Mouse (Mus musculus): ENCODE measurements around the gene Cd151. TPM values are rescaled to one million over a fixed set of nuclear protein-coding genes. Genes with fewer than 3 reads are reported as not detected.
A peak's percentile ranks its signal among the peaks of the same experiment; 100 is the strongest.

Cd151 gene
- total and polyA plus RNA-seq, 2 experiments from 2014 or later: 16.1 to 79.4 TPM

GRCm38 (mm10) chr7:141466607-141467148, 514 bp upstream of the Cd151 start:
- Histone ChIP-seq H3K9me3 (ENCODE audit: low read length) (no peaks in the 10 kb centered on the region), H3K27ac (peak overlapping the region; percentile 86; the same call in 1 of the 2 replicates), H3K27me3 (ENCODE audit: insufficient read depth, low read length) (peaks cover 20% of the 10 kb centered on the region), H3K9ac (replicated peaks; ENCODE audit: low read length) (peak overlapping the region; percentile 69), H3K4me2 (ENCODE audit: low read depth, low read length) (peak overlapping the region; percentile 74), H3K4me3 (ENCODE audit: low read length) (peak overlapping the region; percentile 55), H3K4me1 (ENCODE audit: insufficient read depth, low read length) (peaks cover 20% of the 10 kb centered on the region; the same call in 1 of the 2 replicates), H3K36me3 (ENCODE audit: insufficient read depth, low read length) (peaks cover 3% of the 10 kb centered on the region; the same call in 1 of the 2 replicates)
- no peak for ATAC-seq
- WGBS: 63% methylated on average over 10 of the region's 10 CpGs
- DNase-seq (ENCODE audit: low spot score): no peak
- TF ChIP-seq CTCF (IDR thresholded peaks at IDR 0.05; ENCODE audit: low read depth): no peak

GRCm38 (mm10) chr7:141468164-141468521, 951 bp downstream of the Cd151 start:
- H3K27me3 ChIP-seq (ENCODE audit: insufficient read depth, low read length): peaks cover 18% of the 10 kb centered on the region
- ATAC-seq (no peak), DNase-seq (ENCODE audit: low spot score) (no peak)
- peak overlapping the region; percentile 74 for H3K4me2 ChIP-seq (ENCODE audit: low read depth, low read length)
- peaks cover 20% of the 10 kb centered on the region; the same call in 1 of the 2 replicates for H3K4me1 ChIP-seq (ENCODE audit: insufficient read depth, low read length)
- no peaks in the 10 kb centered on the region for H3K9me3 ChIP-seq (ENCODE audit: low read length)
- H3K36me3 ChIP-seq (ENCODE audit: insufficient read depth, low read length): peaks cover 12% of the 10 kb centered on the region
- peak overlapping the region; percentile 69 for H3K9ac ChIP-seq (replicated peaks; ENCODE audit: low read length)
- WGBS: 22% methylated on average over 5 of the region's 5 CpGs
- no peak for TF ChIP-seq CTCF (IDR thresholded peaks at IDR 0.05; ENCODE audit: low read depth)
- H3K27ac ChIP-seq: peak overlapping the region; percentile 86
- H3K4me3 ChIP-seq (ENCODE audit: low read length): peak overlapping the region; percentile 55

GRCm38 (mm10) chr7:141468522-141469211, 1.5 kb downstream of the Cd151 start:
- peaks cover 23% of the 10 kb centered on the region for H3K4me1 ChIP-seq (ENCODE audit: insufficient read depth, low read length)
- H3K27me3 ChIP-seq (ENCODE audit: insufficient read depth, low read length): peaks cover 13% of the 10 kb centered on the region
- DNase-seq (ENCODE audit: low spot score) (peak; percentile 81), ATAC-seq (peak; percentile 73)
- peak; percentile 66 for TF ChIP-seq CTCF (IDR thresholded peaks at IDR 0.05; ENCODE audit: low read depth)
- peak overlapping the region; percentile 86 for H3K27ac ChIP-seq
- H3K4me3 ChIP-seq (ENCODE audit: low read length): peak overlapping the region; percentile 55
- no peaks in the 10 kb centered on the region for H3K9me3 ChIP-seq (ENCODE audit: low read length)
- H3K4me2 ChIP-seq (ENCODE audit: low read depth, low read length): peak overlapping the region; percentile 74
- 11% methylated on average over 8 of the region's 8 CpGs for WGBS
- peaks cover 12% of the 10 kb centered on the region for H3K36me3 ChIP-seq (ENCODE audit: insufficient read depth, low read length)
- H3K9ac ChIP-seq (replicated peaks; ENCODE audit: low read length): peak overlapping the region; percentile 69

- Histone ChIP-seq H3K36me3 (ENCODE audit: insufficient read depth, low read length) (peaks cover 12% of the 10 kb centered on the region), H3K9ac (replicated peaks; ENCODE audit: low read length) (peak overlapping the region; percentile 69; the same call in 1 of the 2 replicates), H3K27me3 (ENCODE audit: insufficient read depth, low read length) (0 out of 2 replicates have a peak, but pooled peaks cover 8% of the 10 kb centered on the region), H3K4me3 (ENCODE audit: low read length) (peak overlapping the region; percentile 15), H3K27ac (peak overlapping the region; percentile 86; the same call in 1 of the 2 replicates), H3K4me2 (ENCODE audit: low read depth, low read length) (peak overlapping the region; percentile 74), H3K9me3 (ENCODE audit: low read length) (no peaks in the 10 kb centered on the region), H3K4me1 (ENCODE audit: insufficient read depth, low read length) (peaks cover 30% of the 10 kb centered on the region)
- DNase-seq (ENCODE audit: low spot score): no peak
- no peak for TF ChIP-seq CTCF (IDR thresholded peaks at IDR 0.05; ENCODE audit: low read depth)
- no peak for ATAC-seq
- 55% methylated on average over 6 of the region's 6 CpGs for WGBS
Measured at GRCm38 (mm10) chr7:141469352-141469751, 2.2 kb downstream of the Cd151 start.

GRCm38 (mm10) chr7:141469901-141470636, 2.9 kb downstream of the Cd151 start:
- Histone ChIP-seq H3K36me3 (ENCODE audit: insufficient read depth, low read length) (peaks cover 12% of the 10 kb centered on the region), H3K9me3 (ENCODE audit: low read length) (no peaks in the 10 kb centered on the region), H3K27ac (no peak overlapping the region), H3K27me3 (ENCODE audit: insufficient read depth, low read length) (0 out of 2 replicates have a peak, but pooled peaks cover 6% of the 10 kb centered on the region), H3K4me2 (ENCODE audit: low read depth, low read length) (peak overlapping the region; percentile 74; the same call in 1 of the 2 replicates), H3K4me1 (ENCODE audit: insufficient read depth, low read length) (peaks cover 30% of the 10 kb centered on the region), H3K4me3 (ENCODE audit: low read length) (no peak overlapping the region), H3K9ac (replicated peaks; ENCODE audit: low read length) (no peak overlapping the region)
- DNase-seq (ENCODE audit: low spot score): no peak
- no peak for TF ChIP-seq CTCF (IDR thresholded peaks at IDR 0.05; ENCODE audit: low read depth)
- no peak for ATAC-seq
- WGBS: 88% methylated on average over 18 of the region's 18 CpGs

GRCm38 (mm10) chr7:141470637-141470944, 3.4 kb downstream of the Cd151 start:
- Histone ChIP-seq H3K4me1 (ENCODE audit: insufficient read depth, low read length) (peaks cover 30% of the 10 kb centered on the region), H3K27me3 (ENCODE audit: insufficient read depth, low read length) (0 out of 2 replicates have a peak, but pooled peaks cover 1% of the 10 kb centered on the region), H3K9ac (replicated peaks; ENCODE audit: low read length) (no peak overlapping the region), H3K36me3 (ENCODE audit: insufficient read depth, low read length) (peaks cover 12% of the 10 kb centered on the region), H3K9me3 (ENCODE audit: low read length) (no peaks in the 10 kb centered on the region), H3K27ac (no peak overlapping the region), H3K4me2 (ENCODE audit: low read depth, low read length) (no peak overlapping the region), H3K4me3 (ENCODE audit: low read length) (no peak overlapping the region)
- ATAC-seq (no peak), DNase-seq (ENCODE audit: low spot score) (no peak)
- 89% methylated on average over 10 of the region's 10 CpGs for WGBS
- no peak for TF ChIP-seq CTCF (IDR thresholded peaks at IDR 0.05; ENCODE audit: low read depth)
